Mouse (Mus musculus): ENCODE measurements at regions not wholly inside any gene's neighbourhood (a gene's known extent, or its start where the extent isn't known, plus 50 kb on each side); places are given as distances from the start of the nearest gene placed in this dataset.
A peak's percentile ranks its signal among the peaks of the same experiment; 100 is the strongest.

GRCm38 (mm10) chr4:125439856-125440255, 50.6 kb upstream of the Grik3 start:
- no peak for DNase-seq

DNA sequence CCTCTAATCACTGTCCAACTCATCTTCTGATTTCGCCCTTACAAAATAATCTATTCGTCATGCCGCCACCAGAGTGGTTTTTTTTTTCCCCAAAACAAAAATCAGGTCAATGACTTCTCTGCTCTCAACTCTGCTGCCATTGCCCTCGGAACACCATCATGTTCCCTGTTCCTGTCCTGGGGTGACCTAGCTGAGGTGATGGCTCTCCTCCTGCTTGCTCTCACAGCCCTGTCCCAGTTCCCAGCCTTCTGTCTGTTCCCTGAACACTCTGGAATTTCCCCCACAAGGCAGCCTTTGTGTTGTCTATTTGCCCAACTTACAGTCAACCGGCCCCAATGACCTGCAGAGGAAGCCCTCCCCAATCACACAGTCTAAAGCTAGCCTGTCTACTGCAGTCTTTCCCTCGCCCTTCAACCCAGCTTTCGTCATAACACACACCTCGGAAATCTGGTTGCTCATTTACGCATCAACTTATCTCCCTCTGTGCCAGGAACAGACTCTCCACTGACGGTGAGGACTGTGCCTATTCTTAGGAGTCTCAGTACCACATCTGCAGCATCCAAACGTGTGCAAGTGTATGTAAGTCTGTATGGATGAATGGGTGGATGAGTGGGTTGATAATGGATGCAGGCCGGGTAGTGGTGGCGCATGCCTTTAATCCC, 53.2 kb upstream of the Grik3 start:
- no peak for DNase-seq

GRCm38 (mm10) chr4:125433511-125433910, 57.0 kb upstream of the Grik3 start:
- DNase-seq, result no peak

DNA sequence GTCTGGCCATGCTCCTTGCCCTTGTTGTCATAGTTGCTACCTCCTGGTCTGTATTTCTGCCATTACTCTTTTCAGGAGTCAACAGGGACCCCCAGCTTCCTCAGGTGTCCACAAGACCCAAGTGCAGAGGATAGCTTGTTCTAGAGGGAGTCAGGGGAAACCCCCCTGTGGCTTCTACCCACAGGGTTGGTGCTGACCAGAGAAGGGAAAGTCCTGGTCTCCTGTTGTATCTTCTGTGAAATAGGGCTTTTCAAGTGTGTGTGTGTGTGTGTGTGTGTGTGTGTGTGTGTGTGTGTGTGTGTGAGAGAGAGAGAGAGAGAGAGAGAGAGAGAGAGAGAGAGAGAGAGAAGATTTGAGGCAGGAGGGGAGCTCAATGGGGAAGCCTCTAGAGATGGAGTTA, 58.9 kb upstream of the Grik3 start:
- DNase-seq, result no peak

DNA sequence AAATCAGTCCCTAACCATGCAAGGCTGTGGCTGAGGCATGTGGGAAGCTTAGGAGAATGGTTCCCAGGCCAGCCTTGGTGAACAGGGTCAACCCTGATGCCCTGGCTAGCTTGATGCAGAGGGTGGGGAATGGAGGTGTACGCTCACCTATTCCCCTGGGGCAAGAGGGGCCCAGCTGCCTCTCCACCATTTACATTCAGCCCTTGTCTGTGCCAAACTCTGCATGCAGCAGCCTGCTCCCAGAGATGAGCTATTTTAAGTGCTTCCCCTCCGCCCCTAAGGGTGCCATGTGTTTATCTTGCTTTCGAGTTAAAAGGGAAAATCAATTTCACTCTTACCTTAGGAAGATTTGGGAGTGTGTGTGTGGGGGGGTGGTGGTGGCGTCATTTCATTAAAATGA, 59.7 kb upstream of the Grik3 start:
- DNase-seq, result no peak

DNA sequence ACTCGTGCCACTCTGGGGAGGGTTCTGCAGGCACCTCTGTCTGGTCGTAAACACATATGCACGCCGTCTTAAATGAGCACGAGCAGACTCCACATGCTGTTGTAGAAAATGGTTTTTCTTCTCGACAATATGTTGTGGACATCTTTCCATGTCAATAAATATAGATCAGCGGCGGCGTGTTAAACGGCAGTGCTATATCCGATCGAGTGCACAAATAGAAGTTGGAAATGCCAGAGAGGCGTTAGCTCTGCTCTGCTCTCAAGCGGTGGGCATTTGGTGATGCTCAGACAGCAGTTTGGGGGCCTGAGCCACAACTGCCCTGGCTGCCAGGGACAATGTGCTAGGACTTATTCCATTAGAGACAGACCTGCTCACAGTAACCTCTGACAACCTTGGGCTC, 61.8 kb upstream of the Grik3 start:
- no peak for DNase-seq

DNA sequence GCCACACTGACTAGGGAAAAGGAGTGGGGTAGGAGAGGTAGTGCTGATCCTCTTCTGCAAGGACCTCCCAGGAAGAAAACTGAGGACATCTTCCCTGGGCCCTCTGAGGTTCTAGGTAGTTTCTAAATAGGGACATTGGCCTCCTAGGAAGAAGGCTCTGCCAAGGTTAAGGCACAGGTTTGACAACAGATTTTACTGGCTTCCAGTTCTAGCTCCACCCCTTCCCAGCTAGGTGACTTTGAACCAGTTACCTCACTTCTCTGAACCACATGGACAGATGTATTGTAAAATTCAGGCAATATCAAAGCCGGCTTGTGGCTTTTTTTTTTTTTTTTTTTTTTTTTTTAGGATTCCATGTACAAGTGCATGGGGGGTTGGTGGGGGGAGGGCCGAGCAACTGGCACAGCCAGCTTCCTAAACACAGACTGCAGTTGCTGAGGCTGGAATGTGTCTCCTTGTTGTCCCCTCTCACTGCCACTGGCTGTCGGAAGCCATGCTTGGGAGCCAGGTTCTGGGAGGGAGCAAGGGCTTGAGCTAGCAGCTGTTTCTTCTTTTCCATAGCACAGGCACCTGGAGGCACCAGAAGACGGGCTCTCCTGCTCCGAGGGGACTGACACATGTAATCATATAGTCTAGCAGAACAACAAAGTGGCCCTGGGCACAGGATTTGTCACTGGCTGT, 69.8 kb upstream of the Grik3 start:
- DNase-seq, result peak in 1 of 2 experiments; percentile 35

GRCm38 (mm10) chr4:125419491-125420255, 70.8 kb upstream of the Grik3 start:
- DNase-seq, result peak; percentile 8 to 29

DNA sequence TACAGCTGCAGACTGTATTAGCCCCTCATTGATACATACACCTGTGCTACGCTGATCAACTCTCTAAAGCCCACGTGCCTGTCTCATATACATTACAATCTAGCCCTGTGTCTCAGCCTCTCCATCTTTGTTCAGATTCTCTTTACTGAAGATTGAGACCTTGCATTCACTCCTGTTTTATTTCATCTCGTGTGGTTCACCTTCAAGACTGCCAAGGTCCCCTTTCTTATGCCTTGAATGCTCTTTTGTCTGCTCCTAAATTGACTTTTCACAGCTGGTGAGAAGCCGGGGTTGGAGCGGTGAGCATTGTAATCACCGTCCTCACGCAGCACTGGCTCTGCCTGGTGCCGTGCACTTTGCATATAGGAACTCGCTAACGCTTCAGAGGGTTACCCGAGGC, 75.2 kb upstream of the Grik3 start:
- no peak for DNase-seq

- no peak for DNase-seq
These were observed 76.4 kb upstream of the Grik3 start for GRCm38 (mm10) chr4:125413833-125414719.

- DNase-seq, result no peak
These were observed 79.6 kb upstream of the Grik3 start for GRCm38 (mm10) chr4:125410736-125411441.

GRCm38 (mm10) chr4:125399376-125400112, 91.0 kb upstream of the Grik3 start:
- DNase-seq, result no peak

DNA sequence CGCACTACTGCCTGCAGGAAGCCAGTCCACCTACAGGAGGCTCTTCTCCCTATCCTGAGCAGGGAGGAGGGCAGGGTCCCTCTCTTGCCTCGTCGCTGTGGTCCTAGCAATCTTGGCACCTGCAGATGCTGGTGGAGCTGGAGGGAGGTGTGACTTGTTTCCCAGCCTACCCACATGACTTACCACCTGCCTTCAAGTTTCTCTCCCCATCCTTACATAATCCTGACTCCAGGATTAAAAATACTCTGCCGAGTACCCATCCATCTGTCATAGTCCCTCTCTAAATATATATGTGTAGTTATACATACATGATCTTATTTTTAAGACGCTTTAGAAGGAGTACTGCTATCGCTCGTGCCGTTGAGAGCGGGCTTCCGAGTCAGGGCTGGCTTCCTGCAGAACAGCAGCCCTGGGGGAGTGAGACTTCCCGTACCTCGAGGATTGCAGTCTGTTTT, 93.5 kb upstream of the Grik3 start:
- no peak for DNase-seq

- DNase-seq, result no peak
These were observed 99.2 kb upstream of the Grik3 start for GRCm38 (mm10) chr4:125391269-125391668.

DNA sequence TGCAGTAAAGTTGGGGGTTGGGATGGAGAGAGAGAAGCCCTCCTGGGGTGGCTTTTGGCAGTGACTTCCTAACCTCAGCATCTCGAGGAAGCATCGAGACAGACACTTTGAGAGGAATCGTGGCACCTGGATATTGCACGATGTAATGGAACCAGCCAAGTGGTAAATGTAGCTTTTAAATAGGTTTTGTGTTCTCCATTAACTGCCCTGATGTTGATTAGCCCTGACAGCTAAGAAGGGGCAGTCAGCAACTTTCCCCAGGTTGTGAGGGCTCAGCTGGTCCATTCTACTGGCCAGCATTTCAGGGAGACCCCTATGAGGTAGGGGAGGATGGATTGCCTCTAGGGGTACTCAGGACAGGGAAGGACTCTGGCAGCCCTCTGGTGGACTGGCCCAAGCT, 104.7 kb upstream of the Grik3 start:
- no peak for DNase-seq

- no peak for DNase-seq
These were observed 126.5 kb upstream of the Grik3 start for GRCm38 (mm10) chr4:125364011-125364410.

DNA sequence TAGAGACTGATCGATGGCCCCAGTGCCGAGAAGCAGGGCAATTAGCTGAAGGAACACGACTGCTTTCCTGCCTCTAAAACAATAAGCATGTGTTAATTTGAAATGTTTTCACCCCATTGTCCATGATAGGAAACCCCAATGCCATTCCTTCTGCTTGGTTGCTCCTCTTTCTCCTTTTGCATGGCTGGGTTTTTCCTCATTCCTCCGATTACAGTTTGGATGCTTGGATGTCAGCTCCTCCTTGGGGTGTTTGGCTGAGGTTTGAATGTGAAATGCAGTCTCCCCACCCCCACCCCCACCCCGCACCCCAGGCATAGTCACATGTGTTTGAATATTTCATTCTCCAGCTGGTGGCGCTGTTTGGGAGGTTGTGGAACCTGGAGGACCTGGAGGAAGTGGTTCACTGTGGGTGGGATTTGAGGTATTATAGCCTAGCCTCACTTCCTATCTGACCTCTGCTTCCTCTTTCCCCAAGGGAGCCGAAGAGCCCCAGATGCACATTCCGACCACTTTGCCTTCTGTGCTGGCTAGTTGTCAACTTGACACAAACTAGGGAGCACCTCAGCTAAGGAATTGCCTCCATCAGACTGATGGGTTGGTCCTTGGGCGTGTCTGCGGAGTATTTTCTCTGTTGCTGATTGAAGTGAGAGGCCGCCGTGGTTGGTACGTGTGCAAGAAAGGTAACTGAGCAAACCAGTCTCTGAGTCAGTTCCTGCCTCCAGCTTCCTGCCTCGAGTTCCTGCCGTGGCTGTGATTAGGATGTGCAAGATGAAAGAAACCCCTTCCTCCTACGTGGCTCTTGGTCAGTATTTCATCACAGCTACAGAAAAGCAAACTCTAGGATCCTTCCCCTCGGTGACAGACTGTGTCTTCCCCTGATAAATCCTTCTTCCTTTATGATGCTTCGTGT, 128.6 kb upstream of the Grik3 start:
- DNase-seq, result no peak

DNA sequence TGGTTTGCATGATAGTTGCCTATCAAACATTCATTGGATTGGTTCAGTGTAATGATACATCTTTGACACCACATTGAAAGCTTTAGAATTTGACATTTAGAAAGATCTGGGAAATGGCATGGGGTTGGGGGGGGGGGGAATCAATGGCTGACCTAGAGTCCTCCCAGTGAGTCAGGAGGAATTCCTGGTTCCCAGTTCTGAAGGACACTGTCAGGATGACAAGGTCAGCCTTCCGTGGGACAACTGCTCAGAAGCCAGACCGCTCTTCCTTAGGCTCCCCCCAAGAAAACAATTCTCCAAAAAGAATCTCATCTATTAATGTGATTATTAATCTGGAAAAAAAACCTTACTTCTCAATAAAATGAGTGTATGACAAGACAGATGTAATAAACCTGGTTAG, 132.1 kb upstream of the Grik3 start:
- DNase-seq, result no peak

DNA sequence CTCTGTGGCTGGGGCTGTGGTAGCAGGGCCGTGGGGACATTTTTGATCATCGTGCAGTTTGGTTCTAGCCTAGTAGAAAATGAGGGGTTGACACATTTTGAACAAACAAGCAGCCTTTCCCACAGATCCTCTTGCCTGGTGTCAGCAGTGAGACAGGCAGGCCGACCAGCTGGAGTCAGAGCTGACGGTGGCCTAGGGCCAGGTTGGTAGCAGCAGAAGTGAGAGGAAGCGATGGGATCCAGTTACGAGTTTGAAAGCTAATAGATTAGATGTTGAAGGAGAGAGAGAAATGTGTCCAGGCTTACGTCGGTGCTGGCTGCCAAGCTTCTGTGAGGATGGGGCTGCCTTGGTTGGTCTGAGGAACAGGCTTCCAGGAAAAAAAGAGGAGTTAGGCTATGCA, 134.1 kb upstream of the Grik3 start:
- DNase-seq, result no peak

DNA sequence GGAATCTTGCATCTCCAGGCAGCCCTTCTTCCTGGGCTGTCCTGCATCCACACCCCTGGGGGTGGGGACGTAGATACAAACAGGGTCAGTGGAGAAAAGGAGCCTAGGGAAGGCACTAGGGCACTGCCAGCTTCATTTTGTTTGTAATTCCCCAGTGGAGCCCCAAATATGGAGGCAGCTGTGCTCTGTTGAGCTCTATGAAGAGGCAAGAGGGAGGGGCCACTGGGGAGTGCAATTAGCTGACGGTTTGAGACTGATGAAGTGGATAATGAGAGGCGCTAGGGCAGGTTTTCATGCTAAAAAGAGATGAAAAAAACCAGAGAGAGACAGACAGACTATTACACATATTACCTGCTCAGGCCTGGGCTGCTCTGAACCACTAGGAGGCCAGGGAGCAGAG, 135.8 kb upstream of the Grik3 start:
- DNase-seq, result no peak
